Mouse (Mus musculus): ENCODE measurements at regions not wholly inside any gene's neighbourhood (a gene's known extent, or its start where the extent isn't known, plus 50 kb on each side); places are given as distances from the start of the nearest gene placed in this dataset.

DNA sequence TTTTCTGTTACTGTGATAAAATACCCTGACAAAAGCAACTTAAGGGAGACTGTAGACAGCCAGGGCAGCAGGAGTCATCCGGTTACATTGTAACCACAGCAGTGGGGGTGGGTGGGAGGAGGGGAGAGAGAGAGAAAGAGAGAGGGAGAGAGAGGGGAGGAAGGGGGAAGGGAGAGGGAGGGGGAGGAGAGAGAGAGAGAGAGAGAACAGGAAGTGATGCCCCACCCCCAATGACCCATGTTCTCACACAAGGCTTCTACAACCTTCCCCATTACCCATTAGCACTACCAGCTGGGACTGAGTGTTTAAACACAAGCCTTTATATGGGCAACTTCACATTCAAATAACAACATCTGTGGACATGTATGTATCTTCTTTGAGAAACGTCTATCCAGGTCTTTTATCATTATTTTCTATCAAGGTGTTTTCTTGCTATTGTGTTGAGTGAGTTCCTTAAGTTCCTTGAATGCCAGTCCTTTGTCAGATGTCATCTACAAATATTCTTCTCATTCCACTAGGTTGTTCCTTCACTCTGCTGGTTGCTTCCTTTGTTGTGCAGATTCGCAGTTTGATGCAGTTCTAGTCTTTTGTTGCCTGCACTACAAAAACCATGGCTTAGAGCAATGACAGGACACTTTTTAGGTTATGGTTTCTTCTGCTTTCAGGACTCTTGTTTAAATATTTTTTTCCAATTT is 274.7 kb upstream of the Ddx18 start:
- no peak for DNase-seq

DNA sequence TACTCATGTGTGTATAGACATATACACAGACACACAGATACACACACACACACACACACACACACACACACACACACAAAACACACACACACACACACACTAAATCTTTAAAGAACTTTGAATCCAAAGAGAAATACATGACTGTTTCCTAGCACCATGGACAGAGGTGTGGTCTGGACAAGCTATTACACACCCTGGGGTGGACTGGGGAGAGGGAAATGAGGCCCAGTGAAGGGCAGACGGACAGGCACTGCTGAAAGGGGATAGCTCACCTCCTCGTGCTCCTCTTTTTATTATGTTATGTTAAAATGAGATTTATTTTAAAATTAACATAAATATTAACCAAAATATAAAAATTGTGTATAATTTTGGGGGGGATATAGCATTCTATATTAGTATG is 265.8 kb upstream of the Ddx18 start:
- no peak for DNase-seq

GRCm38 (mm10) chr1:121830242-121830641 is 262.5 kb upstream of the Ddx18 start:
- peak; percentile 22 for DNase-seq

DNA sequence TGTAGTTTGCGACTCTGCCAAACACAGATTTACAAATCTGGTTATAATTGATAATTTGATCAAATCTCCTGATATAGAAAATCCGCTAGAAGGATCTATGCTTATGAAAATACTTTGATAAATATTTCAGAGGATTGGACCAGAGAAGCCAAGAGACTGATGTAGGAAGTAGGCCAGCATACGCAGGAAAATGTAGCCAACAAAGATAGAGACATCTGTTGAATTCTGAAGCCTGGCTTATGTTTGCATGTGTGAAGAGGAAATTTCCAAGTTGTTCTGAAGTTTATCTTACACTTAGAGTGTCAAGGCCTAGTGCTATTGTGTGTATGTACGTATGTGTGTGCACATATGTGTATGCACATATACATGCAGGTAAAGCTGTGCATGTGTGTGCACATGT is 255.2 kb upstream of the Ddx18 start:
- DNase-seq, result no peak

GRCm38 (mm10) chr1:121803338-121803737 is 235.5 kb upstream of the Ddx18 start:
- DNase-seq, result no peak

- no peak for DNase-seq
These were observed 234.7 kb upstream of the Ddx18 start for GRCm38 (mm10) chr1:121802476-121802875.

DNA sequence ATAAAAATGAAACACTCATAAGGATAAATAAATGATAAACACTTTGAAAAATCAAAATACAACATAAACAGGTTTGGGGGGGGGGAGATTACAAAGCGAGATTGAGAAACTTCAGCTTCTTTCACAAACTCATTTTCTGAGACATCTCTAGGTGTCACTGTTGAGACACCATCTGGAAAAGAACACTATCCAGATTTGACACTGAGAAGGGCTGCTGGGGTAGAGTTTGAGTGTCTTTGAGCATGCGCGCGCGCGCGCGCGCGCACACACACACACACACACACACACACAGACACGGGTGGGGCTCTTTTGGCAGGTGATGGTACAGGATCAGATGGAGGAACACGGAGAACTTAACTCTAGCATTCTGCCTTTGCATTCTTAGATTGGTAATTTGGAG is 230.7 kb upstream of the Ddx18 start:
- no peak for DNase-seq

DNA sequence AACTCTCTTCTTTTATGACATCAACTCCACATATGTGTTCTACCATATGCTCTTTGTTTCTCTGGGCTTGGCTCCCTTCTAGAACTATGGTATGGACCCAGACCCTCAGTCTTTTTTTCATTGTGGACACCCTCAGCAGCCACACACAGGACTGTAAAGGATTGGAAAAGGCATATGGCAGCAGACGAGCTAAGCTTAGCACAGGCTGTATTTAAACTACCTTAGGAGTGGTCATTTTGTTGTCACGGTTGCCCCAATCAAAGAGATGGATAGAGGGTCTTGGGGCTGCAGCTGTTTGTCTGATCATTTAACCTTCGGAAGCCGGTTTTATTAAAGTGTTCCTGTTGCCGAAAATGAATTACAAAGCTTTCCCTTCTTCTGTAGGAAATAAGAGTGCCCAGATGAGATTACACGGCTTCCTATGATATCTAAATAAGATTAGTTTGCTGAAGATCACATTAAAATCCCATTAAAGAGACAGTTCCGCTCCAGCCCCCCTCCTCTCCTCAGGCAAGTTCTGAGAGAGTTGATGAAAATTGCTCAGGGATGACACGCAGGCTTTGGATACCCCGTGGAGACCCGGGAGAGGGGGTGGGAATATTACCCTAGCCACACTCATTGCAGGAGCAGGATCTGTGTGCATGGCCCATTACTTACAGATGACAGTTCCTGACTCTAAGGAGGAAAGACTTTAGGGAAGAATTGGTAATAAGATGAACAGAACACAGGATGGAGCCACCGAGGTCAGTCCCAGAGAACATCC is 227.4 kb upstream of the Ddx18 start:
- no peak for DNase-seq

DNA sequence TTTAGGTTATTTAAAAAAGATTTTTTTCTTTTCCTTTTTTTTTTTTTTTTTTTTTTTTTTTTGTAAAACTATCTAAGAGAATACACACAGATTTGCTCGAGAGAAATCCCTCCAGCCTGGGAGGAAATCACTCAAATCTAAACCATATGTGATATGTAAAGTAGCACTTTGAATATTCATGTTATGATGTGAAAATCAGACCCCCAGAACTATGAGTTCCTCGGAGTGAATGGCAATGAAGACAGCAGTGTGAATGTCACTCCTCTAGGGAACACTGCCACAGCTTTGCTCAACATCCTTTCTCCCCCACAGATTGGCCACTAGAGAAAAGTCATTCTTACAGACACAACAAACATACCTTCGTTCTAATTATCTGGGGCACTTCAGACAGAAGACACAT is 217.8 kb upstream of the Ddx18 start:
- DNase-seq, result no peak

GRCm38 (mm10) chr1:121773988-121774387 is 206.2 kb upstream of the Ddx18 start:
- DNase-seq, result no peak

- no peak for DNase-seq
These were observed 203.7 kb upstream of the Ddx18 start for GRCm38 (mm10) chr1:121771444-121771843.

- no peak for DNase-seq
These were observed 203.1 kb upstream of the Ddx18 start for GRCm38 (mm10) chr1:121770936-121771335.

- no peak for DNase-seq
These were observed 192.3 kb upstream of the Ddx18 start for GRCm38 (mm10) chr1:121760086-121760485.

DNA sequence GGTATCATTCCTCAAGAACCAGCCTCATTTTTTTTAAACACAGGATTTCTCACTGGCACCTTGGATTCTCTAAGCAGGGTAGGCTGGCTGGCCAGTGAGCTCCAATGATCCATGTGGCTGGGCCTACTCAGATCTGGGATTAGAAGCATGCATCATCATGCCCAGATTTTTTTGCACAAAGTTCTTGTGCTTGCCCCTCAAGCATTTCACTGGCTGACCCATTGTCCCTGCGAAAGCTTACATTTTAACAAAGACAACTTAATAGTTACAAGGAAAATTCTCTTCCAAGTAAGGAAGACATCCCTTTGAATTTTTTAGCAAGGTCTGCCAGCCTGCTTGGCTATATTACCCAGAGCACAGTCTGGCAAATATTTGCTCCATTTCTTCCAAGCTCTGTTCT is 177.4 kb upstream of the Ddx18 start:
- no peak for DNase-seq

GRCm38 (mm10) chr1:121735113-121735719 is 167.4 kb upstream of the Ddx18 start:
- no peak for DNase-seq

DNA sequence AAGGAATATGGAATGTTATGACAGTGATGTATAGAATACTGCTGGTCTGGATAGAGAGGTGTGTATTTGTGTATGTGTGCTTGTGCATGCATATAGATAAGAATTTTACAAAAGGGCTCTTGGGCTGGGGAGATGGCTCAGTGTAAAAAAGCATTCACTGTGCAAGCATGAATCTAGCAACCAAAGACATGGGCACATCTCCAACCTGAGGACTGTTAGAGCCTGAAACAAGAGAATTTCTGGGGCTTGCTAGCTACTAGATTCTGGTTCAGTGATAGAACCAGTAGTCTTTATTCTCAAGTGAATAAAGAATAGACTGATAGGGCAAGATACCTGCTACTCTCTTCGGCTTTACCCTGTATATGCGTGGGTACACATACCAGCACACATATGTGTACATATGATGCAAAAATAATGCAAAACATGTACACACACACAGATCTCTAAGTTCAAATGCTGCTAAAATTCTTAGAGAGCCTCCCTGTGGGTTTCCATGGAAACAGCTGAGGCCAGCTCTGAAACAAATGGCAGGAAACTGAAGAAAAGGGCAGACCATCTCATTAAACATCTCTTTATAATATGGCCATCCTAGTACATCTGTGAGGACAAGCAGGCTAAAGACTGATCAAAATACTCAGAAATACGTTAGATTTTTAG is 166.8 kb upstream of the Ddx18 start:
- DNase-seq, result no peak

GRCm38 (mm10) chr1:121709317-121709860 is 141.6 kb upstream of the Ddx18 start:
- DNase-seq, result no peak

DNA sequence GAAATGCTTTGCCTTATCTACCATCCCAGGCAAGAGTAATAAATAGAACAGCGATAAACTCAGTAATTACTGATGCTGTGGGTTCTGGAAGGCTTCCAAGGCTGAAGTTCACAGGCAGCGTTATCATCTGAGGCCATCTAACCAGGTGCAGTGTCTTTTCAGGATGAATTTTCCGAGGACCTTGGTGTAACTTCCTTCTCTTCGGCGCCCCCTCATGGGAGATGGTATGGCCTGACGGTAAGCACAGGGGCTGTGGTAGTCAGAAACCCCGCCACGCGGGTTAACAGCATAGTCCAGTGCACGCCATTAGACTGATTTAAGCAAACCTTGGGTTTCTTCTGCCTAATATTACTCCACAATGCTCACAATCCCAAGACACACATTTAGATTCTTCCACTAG is 140.5 kb upstream of the Ddx18 start:
- DNase-seq, result peak; percentile 6

DNA sequence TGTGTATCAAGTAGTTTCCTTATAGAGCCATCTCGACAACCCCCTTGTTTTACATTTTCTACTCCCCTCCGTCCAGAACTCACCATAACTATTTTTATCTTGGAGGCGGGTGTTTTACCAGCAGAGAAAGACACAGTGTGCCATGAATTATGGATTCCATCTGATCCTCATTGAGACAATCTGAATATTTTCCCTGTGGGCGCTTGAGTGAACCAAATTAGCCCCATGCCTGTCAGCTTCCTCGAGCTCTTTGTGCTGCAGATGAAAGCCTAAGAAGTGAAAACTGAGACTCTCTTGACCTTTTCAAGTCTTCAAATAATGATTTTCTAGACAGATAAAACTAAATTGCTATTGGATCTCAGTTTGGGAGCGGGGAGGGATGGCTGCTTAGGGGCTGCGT is 134.0 kb upstream of the Ddx18 start:
- no peak for DNase-seq

DNA sequence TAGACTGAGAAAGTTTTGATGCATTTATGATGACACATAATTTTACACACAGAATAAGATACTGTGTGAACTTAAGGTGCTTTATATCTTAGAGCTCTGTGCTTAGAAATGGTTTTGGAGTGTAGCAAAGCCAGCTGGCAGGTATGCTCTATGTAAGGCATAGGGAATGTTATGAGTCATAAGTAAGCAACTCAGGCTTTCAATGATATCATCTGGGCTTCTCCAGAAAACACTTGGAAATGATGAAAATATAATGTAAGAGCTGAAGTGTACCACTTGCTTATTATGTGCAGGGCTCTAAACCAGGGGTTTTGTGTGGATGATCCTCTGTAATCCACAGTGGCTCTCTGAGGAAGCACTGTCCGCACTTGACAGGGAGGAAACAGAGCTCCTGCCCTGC is 86.1 kb upstream of the Ddx18 start:
- no peak for DNase-seq

GRCm38 (mm10) chr1:121650071-121650470 is 82.3 kb upstream of the Ddx18 start:
- no peak for DNase-seq

GRCm38 (mm10) chr1:121631466-121631865 is 63.7 kb upstream of the Ddx18 start:
- DNase-seq, result no peak

GRCm38 (mm10) chr1:121620262-121620661 is 52.5 kb upstream of the Ddx18 start:
- no peak for DNase-seq

Measured in adrenal gland, postnatal 10 days (tissue).